Mouse (Mus musculus) embryonic facial prominence, embryonic 10.5 days (tissue): ENCODE data around the gene Tmprss5. TPM values are rescaled to one million over a fixed set of nuclear protein-coding genes. Genes with fewer than 3 reads are reported as not detected.

Experiments
- DNase-seq: peaks from one replicate; pipeline ENCODE4 v3.0.0-alpha.2; 2017; ENCODE audit warnings: low spot score
- H3K27ac ChIP-seq: fragments of 300-500 bp; sonication (generic); replicated peaks from 2 replicates; pipeline ENCODE4 v1.5.1; 2016; ENCODE audit warnings: mild to moderate bottlenecking
- H3K27me3 ChIP-seq: fragments of 300-500 bp; sonication (generic); replicated peaks from 2 replicates; pipeline ENCODE4 v1.6.1; 2016; ENCODE audit warnings: low read depth, mild to moderate bottlenecking; ENCODE audit not compliant: poor library complexity, severe bottlenecking
- H3K36me3 ChIP-seq: fragments of 300-500 bp; sonication (generic); replicated peaks from 2 replicates; pipeline ENCODE4 v1.6.1; 2016; ENCODE audit warnings: mild to moderate bottlenecking, moderate library complexity
- H3K4me1 ChIP-seq: fragments of 300-500 bp; sonication (generic); 2 replicates; pipeline ENCODE4 v1.6.1; 2016
- H3K4me3 ChIP-seq: fragments of 300-500 bp; sonication (generic); 2 replicates; pipeline ENCODE4 v1.5.1; 2016; ENCODE audit warnings: mild to moderate bottlenecking, moderate library complexity
- H3K9me3 ChIP-seq: fragments of 300-500 bp; sonication (generic); 2 replicates; pipeline ENCODE4 v1.6.1; 2016; ENCODE audit warnings: mild to moderate bottlenecking
- WGBS: fragments of 180-500 bp; shearing (Covaris S2); methylation state at CpG from one replicate; pipeline ENCODE4 v1.1.7; 2016; 5-methylcytosine and 5-hydroxymethylcytosine counted together
- polyA plus RNA-seq: library from polyadenylated mRNA; unstranded; fragments of >200 nt; fragmentation: Nextera tagmentation; extraction: Ambion mirVana; gene quantifications from 2 replicates; pipeline ENCODE4 v1.2.1, GENCODE M21; 2016

Tmprss5 gene
- polyA plus RNA-seq, 1 experiment from 2014 or later = 0.92 TPM

GRCm38 (mm10) chr9:49110476-49111220 lies 29.6 kb downstream of the Tmprss5 start:
- WGBS = 32% methylated on average over 6 of the region's 6 CpGs
- H3K4me1 ChIP-seq = peaks cover 23% of the 10 kb centered on the region
- H3K9me3 ChIP-seq = no peaks in the 10 kb centered on the region
- H3K4me3 ChIP-seq = no peak overlapping the region
- no peaks in the 10 kb centered on the region for H3K36me3 ChIP-seq
- no peaks in the 10 kb centered on the region for H3K27me3 ChIP-seq
- no peak overlapping the region for H3K27ac ChIP-seq
- DNase-seq = no peak

GRCm38 (mm10) chr9:49111296-49111695 lies 30.2 kb downstream of the Tmprss5 start:
- DNase-seq = no peak
- Histone ChIP-seq H3K9me3 (no peaks in the 10 kb centered on the region), H3K4me3 (no peak overlapping the region), H3K27me3 (no peaks in the 10 kb centered on the region), H3K27ac (no peak overlapping the region), H3K36me3 (no peaks in the 10 kb centered on the region), H3K4me1 (peaks cover 23% of the 10 kb centered on the region)
- 89% methylated on average over 5 of the region's 5 CpGs for WGBS

GRCm38 (mm10) chr9:49118271-49118825 lies 37.3 kb downstream of the Tmprss5 start:
- DNase-seq = no peak
- Histone ChIP-seq H3K4me3 (no peak overlapping the region), H3K27me3 (no peaks in the 10 kb centered on the region), H3K36me3 (no peaks in the 10 kb centered on the region), H3K27ac (no peak overlapping the region), H3K9me3 (no peaks in the 10 kb centered on the region), H3K4me1 (no peaks in the 10 kb centered on the region)
- WGBS = 49% methylated on average over 3 of the region's 3 CpGs

- no peaks in the 10 kb centered on the region for H3K27me3 ChIP-seq
- no peaks in the 10 kb centered on the region for H3K4me1 ChIP-seq
- H3K36me3 ChIP-seq = no peaks in the 10 kb centered on the region
- no peak overlapping the region for H3K27ac ChIP-seq
- H3K9me3 ChIP-seq = no peaks in the 10 kb centered on the region
- DNase-seq = no peak
- H3K4me3 ChIP-seq = no peak overlapping the region
- WGBS = 86% methylated on average over 4 of the region's 4 CpGs
Measured at GRCm38 (mm10) chr9:49119759-49120158, 38.7 kb downstream of the Tmprss5 start.

- 78% methylated on average over 7 of the region's 7 CpGs for WGBS
- Histone ChIP-seq H3K4me3 (no peak overlapping the region), H3K4me1 (peaks cover 9% of the 10 kb centered on the region; the same call in 1 of the 2 replicates), H3K27me3 (no peaks in the 10 kb centered on the region), H3K9me3 (no peaks in the 10 kb centered on the region), H3K36me3 (no peaks in the 10 kb centered on the region), H3K27ac (no peak overlapping the region)
- DNase-seq = no peak
Measured at GRCm38 (mm10) chr9:49125706-49126105, 44.6 kb downstream of the Tmprss5 start.

- H3K27ac ChIP-seq = no peak overlapping the region
- 79% methylated on average over 5 of the region's 5 CpGs for WGBS
- no peaks in the 10 kb centered on the region for H3K36me3 ChIP-seq
- H3K9me3 ChIP-seq = no peaks in the 10 kb centered on the region
- H3K4me1 ChIP-seq = peaks cover 8% of the 10 kb centered on the region; the same call in 1 of the 2 replicates
- no peak for DNase-seq
- no peak overlapping the region for H3K4me3 ChIP-seq
- H3K27me3 ChIP-seq = no peaks in the 10 kb centered on the region
Measured at GRCm38 (mm10) chr9:49130514-49131010, 49.5 kb downstream of the Tmprss5 start.

GRCm38 (mm10) chr9:49143841-49144240 lies 62.8 kb downstream of the Tmprss5 start:
- Histone ChIP-seq H3K4me3 (no peak overlapping the region), H3K27me3 (no peaks in the 10 kb centered on the region), H3K4me1 (no peaks in the 10 kb centered on the region), H3K36me3 (no peaks in the 10 kb centered on the region), H3K27ac (no peak overlapping the region), H3K9me3 (no peaks in the 10 kb centered on the region)
- WGBS = 84% methylated on average over 3 of the region's 3 CpGs
- DNase-seq = no peak

- Histone ChIP-seq H3K4me3 (no peak overlapping the region), H3K4me1 (no peaks in the 10 kb centered on the region), H3K36me3 (no peaks in the 10 kb centered on the region), H3K27me3 (no peaks in the 10 kb centered on the region), H3K9me3 (no peaks in the 10 kb centered on the region), H3K27ac (no peak overlapping the region)
- DNase-seq = no peak
- WGBS = 84% methylated on average over 8 of the region's 8 CpGs
Measured at GRCm38 (mm10) chr9:49145776-49146175, 64.7 kb downstream of the Tmprss5 start.

GRCm38 (mm10) chr9:49147031-49147430 lies 66.0 kb downstream of the Tmprss5 start:
- 78% methylated on average over 3 of the region's 3 CpGs for WGBS

More at GRCm38 (mm10) chr9:49147031-49147430, 66.0 kb downstream of the Tmprss5 start:
- no peaks in the 10 kb centered on the region for H3K36me3 ChIP-seq
- no peak overlapping the region for H3K4me3 ChIP-seq
- no peaks in the 10 kb centered on the region for H3K4me1 ChIP-seq
- DNase-seq = no peak
- no peaks in the 10 kb centered on the region for H3K27me3 ChIP-seq
- no peak overlapping the region for H3K27ac ChIP-seq
- no peaks in the 10 kb centered on the region for H3K9me3 ChIP-seq

Other genes starting within 250 kb of the Tmprss5 start
- 15.8 and 21.0 TPM in 2 replicates for gene Zbtb16, start 245.0 kb upstream of the Tmprss5 start, polyA plus RNA-seq
- gene Htr3a, start 170.2 kb upstream of the Tmprss5 start, polyA plus RNA-seq = 1.0 and 4.7 TPM in 2 replicates
- 1.1 and 2.1 TPM in 2 replicates for gene Htr3b, start 116.3 kb upstream of the Tmprss5 start, polyA plus RNA-seq
- gene Usp28, start 95.9 kb upstream of the Tmprss5 start, polyA plus RNA-seq = 52.8 and 55.1 TPM in 2 replicates
- 55.6 and 59.1 TPM in 2 replicates for gene Zw10, start 25.6 kb upstream of the Tmprss5 start, polyA plus RNA-seq
- gene Gm4894, start 169.3 kb downstream of the Tmprss5 start, polyA plus RNA-seq = not detected in 2 replicates